Mouse (Mus musculus) forebrain, embryonic 10.5 days (tissue): ENCODE data around the gene Zbtb45. TPM values are rescaled to one million over a fixed set of nuclear protein-coding genes. Genes with fewer than 3 reads are reported as not detected.

Experiments used
- DNase-seq: peaks from one replicate; pipeline ENCODE4 v3.0.0-alpha.2; 2017; ENCODE audit warnings: low spot score; ENCODE audit errors: extremely low spot score
- H3K27ac ChIP-seq: fragments of 300-500 bp; sonication (generic); 2 replicates; pipeline ENCODE4 v1.5.1; 2016; ENCODE audit warnings: mild to moderate bottlenecking
- H3K27me3 ChIP-seq: fragments of 300-500 bp; sonication (generic); 2 replicates; pipeline ENCODE4 v1.6.1; 2016; ENCODE audit warnings: mild to moderate bottlenecking; ENCODE audit not compliant: poor library complexity, severe bottlenecking
- H3K36me3 ChIP-seq: fragments of 300-500 bp; sonication (generic); replicated peaks from 2 replicates; pipeline ENCODE4 v1.6.1; 2016; ENCODE audit warnings: mild to moderate bottlenecking, moderate library complexity
- H3K4me1 ChIP-seq: fragments of 300-500 bp; sonication (generic); 2 replicates; pipeline ENCODE4 v1.6.1; 2016
- H3K4me3 ChIP-seq: fragments of 300-500 bp; sonication (generic); 2 replicates; pipeline ENCODE4 v1.5.1; 2016; ENCODE audit warnings: mild to moderate bottlenecking, moderate library complexity
- H3K9me3 ChIP-seq: fragments of 300-500 bp; sonication (generic); 2 replicates; pipeline ENCODE4 v1.6.1; 2016; ENCODE audit warnings: mild to moderate bottlenecking, moderate library complexity
- WGBS: fragments of 180-500 bp; shearing (Covaris S2); methylation state at CpG from one replicate; pipeline ENCODE4 v1.1.7; 2016; 5-methylcytosine and 5-hydroxymethylcytosine counted together
- polyA plus RNA-seq: library from polyadenylated mRNA; unstranded; fragments of >200 nt; fragmentation: Nextera tagmentation; extraction: Ambion mirVana; gene quantifications from 2 replicates; pipeline ENCODE4 v1.2.1, GENCODE M21; 2016

The Zbtb45 gene
- polyA plus RNA-seq, 1 experiment from 2014 or later, result 29.7 TPM

GRCm38 (mm10) chr7:12954896-12955295 is 54.9 kb downstream of the Zbtb45 start:
- H3K4me1 ChIP-seq, result peaks cover 9% of the 10 kb centered on the region
- no peaks in the 10 kb centered on the region for H3K27me3 ChIP-seq
- no peak for DNase-seq
- 64% methylated on average over 3 of the region's 3 CpGs for WGBS
- no peaks in the 10 kb centered on the region for H3K36me3 ChIP-seq
- no peaks in the 10 kb centered on the region for H3K9me3 ChIP-seq
- no peak overlapping the region for H3K27ac ChIP-seq
- H3K4me3 ChIP-seq, result no peak overlapping the region

Other genes with a start within 250 kb of the Zbtb45 start
- gene Zscan18, start 206.4 kb downstream of the Zbtb45 start, polyA plus RNA-seq, result 12.3 and 13.2 TPM in 2 replicates
- 17.8 and 18.4 TPM in 2 replicates for gene Zfp329, start 191.2 kb downstream of the Zbtb45 start, polyA plus RNA-seq
- gene Zfp110, start 175.3 kb downstream of the Zbtb45 start, polyA plus RNA-seq, result 28.7 and 30.1 TPM in 2 replicates
- gene Zfp128, start 128.9 kb downstream of the Zbtb45 start, polyA plus RNA-seq, result 4.4 and 5.1 TPM in 2 replicates
- gene Zscan22, start 112.2 kb downstream of the Zbtb45 start, polyA plus RNA-seq, result 18.5 and 19.8 TPM in 2 replicates
- 1,023 and 1,050 TPM in 2 replicates for gene Rps5, start 87.7 kb downstream of the Zbtb45 start, polyA plus RNA-seq
- gene Rnf225, start 82.6 kb downstream of the Zbtb45 start, polyA plus RNA-seq, result 0.55 and 1.0 TPM in 2 replicates
- 10.5 and 11.1 TPM in 2 replicates for gene Zfp324, start 44.2 kb downstream of the Zbtb45 start, polyA plus RNA-seq
- 16.5 and 17.7 TPM in 2 replicates for gene Zfp446, start 32.2 kb downstream of the Zbtb45 start, polyA plus RNA-seq
- gene Slc27a5, start 11.8 kb downstream of the Zbtb45 start, polyA plus RNA-seq, result not detected in 2 replicates
- gene Trim28, start 10.9 kb downstream of the Zbtb45 start, polyA plus RNA-seq, result 415 and 417 TPM in 2 replicates
- 97.3 and 102 TPM in 2 replicates for gene Chmp2a, start 24.8 kb upstream of the Zbtb45 start, polyA plus RNA-seq
- 82.9 and 88.7 TPM in 2 replicates for gene Ube2m, start 28.2 kb upstream of the Zbtb45 start, polyA plus RNA-seq
- gene Mzf1, start 44.7 kb upstream of the Zbtb45 start, polyA plus RNA-seq, result 3.9 and 4.3 TPM in 2 replicates
- not detected in 2 replicates for gene Vmn1r85, start 85.1 kb upstream of the Zbtb45 start, polyA plus RNA-seq
- not detected in 2 replicates for gene Vmn1r86, start 109.9 kb upstream of the Zbtb45 start, polyA plus RNA-seq
- gene Vmn1r87, start 130.1 kb upstream of the Zbtb45 start, polyA plus RNA-seq, result not detected in 2 replicates
- not detected in 2 replicates for gene Vmn1r88, start 149.5 kb upstream of the Zbtb45 start, polyA plus RNA-seq
- not detected in 2 replicates for gene Vmn1r89, start 203.0 kb upstream of the Zbtb45 start, polyA plus RNA-seq